Mouse (Mus musculus) stomach, postnatal 0 days (tissue): ENCODE measurements around the gene Zfp872. TPM values are rescaled to one million over a fixed set of nuclear protein-coding genes. Genes with fewer than 3 reads are reported as not detected.

Source experiments
- ATAC-seq: fragments of 200-750 bp; cut with Nextera tagmentation; 2 replicates; pipeline ENCODE4 v1.8.0; 2017; ENCODE audit not compliant: low FRiP score, low TSS enrichment
- DNase-seq: peaks from one replicate; pipeline ENCODE4 v3.0.0-alpha.2; 2016; ENCODE audit warnings: low spot score
- H3K27ac ChIP-seq: fragments of 300-500 bp; sonication (generic); replicated peaks from 2 replicates; pipeline ENCODE4 v1.5.1; 2014; ENCODE audit warnings: mild to moderate bottlenecking, control low read depth
- H3K27me3 ChIP-seq: fragments of 300-500 bp; sonication (generic); 2 replicates; pipeline ENCODE4 v1.6.1; 2014; ENCODE audit warnings: low read length; ENCODE audit not compliant: control insufficient read depth, insufficient read depth
- H3K36me3 ChIP-seq: fragments of 300-500 bp; sonication (generic); 2 replicates; pipeline ENCODE4 v1.6.1; 2014; ENCODE audit warnings: low read length, mixed read lengths; ENCODE audit not compliant: control insufficient read depth, insufficient read depth
- H3K4me1 ChIP-seq: fragments of 300-500 bp; sonication (generic); replicated peaks from 2 replicates; pipeline ENCODE4 v1.6.1; 2014; ENCODE audit warnings: antibody characterized with exemption; ENCODE audit not compliant: control insufficient read depth, insufficient read depth
- H3K4me2 ChIP-seq: fragments of 300-500 bp; sonication (generic); replicated peaks from 2 replicates; pipeline ENCODE4 v1.6.1; 2014; ENCODE audit warnings: low read depth, mild to moderate bottlenecking, control low read depth, moderate library complexity
- H3K4me3 ChIP-seq: fragments of 300-500 bp; sonication (generic); 2 replicates; pipeline ENCODE4 v1.5.1; 2014; ENCODE audit warnings: low read depth, low read length, control low read depth
- H3K9ac ChIP-seq: fragments of 300-500 bp; sonication (generic); 2 replicates; pipeline ENCODE4 v1.6.1; 2014; ENCODE audit warnings: mild to moderate bottlenecking, low read length, control low read depth, mixed read lengths
- H3K9me3 ChIP-seq: fragments of 300-500 bp; sonication (generic); 2 replicates; pipeline ENCODE4 v1.6.1; 2016; ENCODE audit warnings: low read length; ENCODE audit not compliant: control insufficient read depth
- CTCF ChIP-seq: IDR thresholded peaks from 2 replicates; pipeline ENCODE4 v1.5.1; 2016; ENCODE audit warnings: antibody characterized with exemption, low read depth, mild to moderate bottlenecking, moderate library complexity
- EP300 ChIP-seq: optimal IDR thresholded peaks from 2 replicates; pipeline ENCODE3; 2016; ENCODE audit warnings: antibody characterized with exemption
- WGBS: fragments of 180-500 bp; shearing (Covaris S2); extraction: QIAGEN DNeasy Blood & Tissue Kit; methylation state at CpG from one replicate; pipeline ENCODE4 v1.1.7; 2014; 5-methylcytosine and 5-hydroxymethylcytosine counted together
- polyA plus RNA-seq: library from polyadenylated mRNA; unstranded; fragments of >200 nt; fragmentation: Nextera tagmentation; extraction: Ambion mirVana; gene quantifications from 2 replicates; pipeline ENCODE4 v1.2.1, GENCODE M21; 2015

Gene Zfp872
- polyA plus RNA-seq, result 0.47 and 0.61 TPM in 2 replicates

GRCm38 (mm10) chr9:22188025-22188611, at the start of gene Zfp872:
Gene Zfp872 (plus strand): TSS chr9:22188090.
- Histone ChIP-seq H3K36me3 (no peaks in the 10 kb centered on the region), H3K9ac (peak within 1 kb of the TSS; percentile 60), H3K4me2 (peak within 1 kb of the TSS; percentile 59), H3K4me3 (peak within 1 kb of the TSS; percentile 35), H3K9me3 (peaks cover 8% of the 10 kb centered on the region; the same call in 1 of the 2 replicates), H3K4me1 (no peaks in the 10 kb centered on the region), H3K27ac (no peak within 1 kb of the TSS), H3K27me3 (no peaks in the 10 kb centered on the region)
- 18% methylated on average over 40 of the region's 43 CpGs for WGBS
- ATAC-seq (peak; percentile 80), DNase-seq (peak; percentile 44)
- no peak for TF ChIP-seq EP300
- TF ChIP-seq CTCF, result no peak

GRCm38 (mm10) chr9:22138480-22138879, 49.4 kb upstream of the Zfp872 start:
- Histone ChIP-seq H3K4me3 (no peak overlapping the region), H3K9ac (no peak overlapping the region), H3K4me2 (no peak overlapping the region), H3K27me3 (no peaks in the 10 kb centered on the region), H3K9me3 (no peaks in the 10 kb centered on the region), H3K27ac (no peak overlapping the region), H3K36me3 (no peaks in the 10 kb centered on the region), H3K4me1 (no peaks in the 10 kb centered on the region)
- no peak for ATAC-seq
- WGBS, result 37% methylated on average over 2 of the region's 2 CpGs
- DNase-seq, result peak; percentile 58
- TF ChIP-seq EP300 (no peak), CTCF (peak; percentile 91)

GRCm38 (mm10) chr9:22139746-22140145, 48.1 kb upstream of the Zfp872 start:
- ATAC-seq, result no peak
- Histone ChIP-seq H3K4me3 (no peak overlapping the region), H3K27ac (no peak overlapping the region), H3K27me3 (no peaks in the 10 kb centered on the region), H3K9ac (no peak overlapping the region), H3K4me1 (no peaks in the 10 kb centered on the region), H3K9me3 (no peaks in the 10 kb centered on the region), H3K4me2 (no peak overlapping the region), H3K36me3 (no peaks in the 10 kb centered on the region)
- TF ChIP-seq CTCF (no peak), EP300 (no peak)
- DNase-seq, result no peak
- 90% methylated on average over 5 of the region's 5 CpGs for WGBS

DNA sequence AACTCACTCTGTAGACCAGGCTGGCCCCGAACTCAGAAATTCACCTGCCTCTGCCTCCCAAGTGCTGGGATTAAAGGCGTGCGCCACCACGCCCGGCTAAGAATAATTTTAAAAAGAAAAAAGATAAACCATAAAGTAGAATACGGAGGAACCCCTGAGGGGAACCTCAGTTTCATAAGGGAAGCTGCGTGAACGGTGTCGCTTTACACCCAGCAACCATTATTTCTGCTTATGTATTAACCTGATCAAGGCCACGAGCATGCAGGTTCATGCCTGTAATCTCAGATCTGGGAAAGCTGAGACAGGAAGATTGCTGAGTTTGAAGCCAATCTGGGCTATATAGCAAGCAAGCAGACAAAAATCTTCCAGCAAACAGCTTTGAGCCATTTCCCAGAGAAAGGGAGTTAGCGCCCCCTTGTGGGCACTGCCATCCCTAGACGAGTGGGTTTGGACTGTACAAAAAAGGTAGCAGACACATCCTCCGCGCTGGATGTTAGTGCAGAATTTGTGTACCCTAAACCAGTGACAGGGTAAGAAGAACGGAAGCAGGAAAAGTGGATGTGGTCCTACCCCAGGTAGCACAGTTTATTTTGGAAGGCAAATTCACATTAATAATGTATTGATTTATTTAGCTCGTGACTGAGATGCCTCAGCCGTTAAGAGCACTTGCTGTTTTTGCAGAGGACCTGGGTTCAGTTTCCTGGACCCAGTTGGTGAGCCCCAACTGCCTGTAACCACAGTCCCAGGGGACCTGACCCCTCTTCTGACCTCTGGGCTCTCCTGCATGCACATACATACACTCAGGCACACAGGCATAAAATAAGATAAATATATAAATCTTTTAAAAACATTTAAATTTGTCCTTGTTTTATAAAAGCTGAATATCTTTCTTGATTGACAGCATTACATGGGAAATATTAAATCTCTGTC, 44.5 kb upstream of the Zfp872 start:
- Histone ChIP-seq H3K9me3 (no peaks in the 10 kb centered on the region), H3K36me3 (no peaks in the 10 kb centered on the region), H3K9ac (no peak overlapping the region), H3K27me3 (no peaks in the 10 kb centered on the region), H3K27ac (no peak overlapping the region), H3K4me1 (no peaks in the 10 kb centered on the region), H3K4me2 (no peak overlapping the region), H3K4me3 (no peak overlapping the region)
- WGBS, result 49% methylated on average over 17 of the region's 17 CpGs
- DNase-seq (peak; percentile 88), ATAC-seq (peak; percentile 72)
- TF ChIP-seq CTCF (peak; percentile 98), EP300 (no peak)

GRCm38 (mm10) chr9:22144304-22144965, 43.5 kb upstream of the Zfp872 start:
- Histone ChIP-seq H3K9ac (no peak overlapping the region), H3K4me1 (no peaks in the 10 kb centered on the region), H3K27ac (no peak overlapping the region), H3K4me3 (no peak overlapping the region), H3K4me2 (no peak overlapping the region), H3K9me3 (no peaks in the 10 kb centered on the region), H3K27me3 (no peaks in the 10 kb centered on the region), H3K36me3 (no peaks in the 10 kb centered on the region)
- 93% methylated on average over 7 of the region's 8 CpGs for WGBS
- ATAC-seq, result no peak
- TF ChIP-seq EP300 (no peak), CTCF (no peak)
- DNase-seq, result no peak
